Mouse (Mus musculus): ENCODE results near the gene Haus2. TPM values are rescaled to one million over a fixed set of nuclear protein-coding genes. Genes with fewer than 3 reads are reported as not detected.
"Not testable (repeated sequence)": the region's sequence is repeated elsewhere in the genome, so short reads cannot be mapped to it uniquely, and the experiment has no call there.

Gene Haus2
- polyA plus RNA-seq (2015; fragmentation: Nextera tagmentation; extraction: Ambion mirVana), result 17.6 and 20.5 TPM in 2 replicates

GRCm38 (mm10) chr2:120608830-120609723 lies at the start of gene Haus2, which contains the start of gene Lrrc57:
Gene Haus2 (plus strand): TSS chr2:120609383.
Gene Lrrc57 (minus strand): TSS chr2:120609520.
- under 1% methylated on average over 52 of the region's 52 CpGs for WGBS
- peak within 1 kb of the TSS; percentile 94 for H3K9ac ChIP-seq (ENCODE audit: low read length)

GRCm38 (mm10) chr2:120561524-120561923 lies 47.7 kb upstream of the Haus2 start:
- Histone ChIP-seq H3K9me3 (replicated peaks; ENCODE audit: control insufficient read depth, low read length) (no peaks in the 10 kb centered on the region), H3K4me2 (ENCODE audit: low read depth, low read length) (no peak overlapping the region), H3K27ac (ENCODE audit: low read length) (no peak overlapping the region), H3K4me1 (ENCODE audit: control insufficient read depth, insufficient read depth, low read length) (no peaks in the 10 kb centered on the region; the same call in 1 of the 2 replicates), H3K36me3 (ENCODE audit: control insufficient read depth, insufficient read depth, low read length) (no peaks in the 10 kb centered on the region), H3K9ac (ENCODE audit: low read length) (no peak overlapping the region), H3K4me3 (replicated peaks; ENCODE audit: low read length) (no peak overlapping the region), H3K27me3 (ENCODE audit: control insufficient read depth, insufficient read depth, low read length) (no peaks in the 10 kb centered on the region)
- no peak for ATAC-seq (ENCODE audit: insufficient read depth, low FRiP score)
- 78% methylated on average over 1 of the region's 1 CpGs for WGBS

More at GRCm38 (mm10) chr2:120608830-120609723, at the start of gene Haus2, which contains the start of gene Lrrc57:
- H3K4me1 ChIP-seq (ENCODE audit: control insufficient read depth, insufficient read depth, low read length), result peaks cover 7% of the 10 kb centered on the region
- ATAC-seq (ENCODE audit: insufficient read depth, low FRiP score), result peak; percentile 97
- peak within 1 kb of the TSS; percentile 94 for H3K27ac ChIP-seq (ENCODE audit: low read length)
- no peaks in the 10 kb centered on the region for H3K27me3 ChIP-seq (ENCODE audit: control insufficient read depth, insufficient read depth, low read length)
- peaks cover 6% of the 10 kb centered on the region; the same call in 1 of the 2 replicates for H3K36me3 ChIP-seq (ENCODE audit: control insufficient read depth, insufficient read depth, low read length)
- H3K9me3 ChIP-seq (replicated peaks; ENCODE audit: control insufficient read depth, low read length), result no peaks in the 10 kb centered on the region
- H3K4me2 ChIP-seq (ENCODE audit: low read depth, low read length), result peak within 1 kb of the TSS; percentile 93
- H3K4me3 ChIP-seq (replicated peaks; ENCODE audit: low read length), result peak within 1 kb of the TSS; percentile 95

GRCm38 (mm10) chr2:120562859-120563234 lies 46.3 kb upstream of the Haus2 start:
- no peaks in the 10 kb centered on the region for H3K9me3 ChIP-seq (replicated peaks; ENCODE audit: control insufficient read depth, low read length)
- ATAC-seq (ENCODE audit: insufficient read depth, low FRiP score), result no peak
- 18% methylated on average over 9 of the region's 9 CpGs for whole genome bisulfite sequencing
- H3K4me2 ChIP-seq (ENCODE audit: low read depth, low read length), result peak overlapping the region; percentile 72
- H3K9ac ChIP-seq (ENCODE audit: low read length), result peak overlapping the region; percentile 88
- no peaks in the 10 kb centered on the region for H3K36me3 ChIP-seq (ENCODE audit: control insufficient read depth, insufficient read depth, low read length)
- H3K4me1 ChIP-seq (ENCODE audit: control insufficient read depth, insufficient read depth, low read length), result no peaks in the 10 kb centered on the region; the same call in 1 of the 2 replicates
- H3K27me3 ChIP-seq (ENCODE audit: control insufficient read depth, insufficient read depth, low read length), result no peaks in the 10 kb centered on the region
- H3K4me3 ChIP-seq (replicated peaks; ENCODE audit: low read length), result peak overlapping the region; percentile 73
- no peak overlapping the region for H3K27ac ChIP-seq (ENCODE audit: low read length)

GRCm38 (mm10) chr2:120563235-120563990 lies 45.8 kb upstream of the Haus2 start, which contains the start of gene Zfp106:
Gene Zfp106 (minus strand): TSS chr2:120563843.
- under 1% methylated on average over 50 of the region's 50 CpGs for WGBS
- ATAC-seq (ENCODE audit: insufficient read depth, low FRiP score), result peak; percentile 80
- H3K4me2 ChIP-seq (ENCODE audit: low read depth, low read length), result peak within 1 kb of the TSS; percentile 72
- H3K4me1 ChIP-seq (ENCODE audit: control insufficient read depth, insufficient read depth, low read length), result peaks cover under 1% of the 10 kb centered on the region
- no peaks in the 10 kb centered on the region for H3K27me3 ChIP-seq (ENCODE audit: control insufficient read depth, insufficient read depth, low read length)
- peak within 1 kb of the TSS; percentile 65; the same call in 1 of the 2 replicates for H3K27ac ChIP-seq (ENCODE audit: low read length)
- H3K36me3 ChIP-seq (ENCODE audit: control insufficient read depth, insufficient read depth, low read length), result no peaks in the 10 kb centered on the region
- H3K9ac ChIP-seq (ENCODE audit: low read length), result peak within 1 kb of the TSS; percentile 88
- H3K4me3 ChIP-seq (replicated peaks; ENCODE audit: low read length), result peak within 1 kb of the TSS; percentile 73
- no peaks in the 10 kb centered on the region for H3K9me3 ChIP-seq (replicated peaks; ENCODE audit: control insufficient read depth, low read length)

GRCm38 (mm10) chr2:120564548-120565188 lies 44.5 kb upstream of the Haus2 start:
- H3K4me2 ChIP-seq (ENCODE audit: low read depth, low read length); H3K4me3 ChIP-seq (replicated peaks; ENCODE audit: low read length); H3K27ac ChIP-seq (ENCODE audit: low read length); H3K36me3 ChIP-seq (ENCODE audit: control insufficient read depth, insufficient read depth, low read length); ATAC-seq (ENCODE audit: insufficient read depth, low FRiP score); H3K4me1 ChIP-seq (ENCODE audit: control insufficient read depth, insufficient read depth, low read length); H3K9ac ChIP-seq (ENCODE audit: low read length); H3K27me3 ChIP-seq (ENCODE audit: control insufficient read depth, insufficient read depth, low read length); H3K9me3 ChIP-seq (replicated peaks; ENCODE audit: control insufficient read depth, low read length): not testable (repeated sequence)
- 86% methylated on average over 4 of the region's 4 CpGs for WGBS

- Histone ChIP-seq H3K4me1 (ENCODE audit: control insufficient read depth, insufficient read depth, low read length) (peaks cover 9% of the 10 kb centered on the region), H3K9ac (ENCODE audit: low read length) (no peak overlapping the region), H3K4me3 (replicated peaks; ENCODE audit: low read length) (no peak overlapping the region), H3K27ac (ENCODE audit: low read length) (no peak overlapping the region), H3K36me3 (ENCODE audit: control insufficient read depth, insufficient read depth, low read length) (no peaks in the 10 kb centered on the region), H3K27me3 (ENCODE audit: control insufficient read depth, insufficient read depth, low read length) (no peaks in the 10 kb centered on the region), H3K4me2 (ENCODE audit: low read depth, low read length) (no peak overlapping the region), H3K9me3 (replicated peaks; ENCODE audit: control insufficient read depth, low read length) (no peaks in the 10 kb centered on the region)
- 78% methylated on average over 2 of the region's 2 CpGs for WGBS
- ATAC-seq (ENCODE audit: insufficient read depth, low FRiP score), result no peak
Measured at GRCm38 (mm10) chr2:120565363-120565762, 43.8 kb upstream of the Haus2 start.

- under 1% methylated on average over 42 of the region's 42 CpGs for WGBS
- peak within 1 kb of the TSS; percentile 93 for H3K27ac ChIP-seq (ENCODE audit: low read length)
Measured at GRCm38 (mm10) chr2:120566886-120567797, 42.0 kb upstream of the Haus2 start, which contains the start of gene Snap23. Gene Snap23 (plus strand): TSS chr2:120567671.

GRCm38 (mm10) chr2:120567798-120568320 lies 41.3 kb upstream of the Haus2 start:
- Histone ChIP-seq H3K36me3 (ENCODE audit: control insufficient read depth, insufficient read depth, low read length) (no peaks in the 10 kb centered on the region), H3K4me1 (ENCODE audit: control insufficient read depth, insufficient read depth, low read length) (peaks cover 9% of the 10 kb centered on the region), H3K4me2 (ENCODE audit: low read depth, low read length) (peak overlapping the region; percentile 77), H3K27me3 (ENCODE audit: control insufficient read depth, insufficient read depth, low read length) (no peaks in the 10 kb centered on the region), H3K4me3 (replicated peaks; ENCODE audit: low read length) (peak overlapping the region; percentile 83), H3K27ac (ENCODE audit: low read length) (peak overlapping the region; percentile 93), H3K9ac (ENCODE audit: low read length) (peak overlapping the region; percentile 91), H3K9me3 (replicated peaks; ENCODE audit: control insufficient read depth, low read length) (no peaks in the 10 kb centered on the region)
- WGBS, result under 1% methylated on average over 22 of the region's 22 CpGs
- peak; percentile 57 for ATAC-seq (ENCODE audit: insufficient read depth, low FRiP score)

More at GRCm38 (mm10) chr2:120566886-120567797, 42.0 kb upstream of the Haus2 start, which contains the start of gene Snap23:
- peak; percentile 97 for ATAC-seq (ENCODE audit: insufficient read depth, low FRiP score)
- no peaks in the 10 kb centered on the region for H3K36me3 ChIP-seq (ENCODE audit: control insufficient read depth, insufficient read depth, low read length)
- peak within 1 kb of the TSS; percentile 77 for H3K4me2 ChIP-seq (ENCODE audit: low read depth, low read length)
- peak within 1 kb of the TSS; percentile 83 for H3K4me3 ChIP-seq (replicated peaks; ENCODE audit: low read length)
- no peaks in the 10 kb centered on the region for H3K9me3 ChIP-seq (replicated peaks; ENCODE audit: control insufficient read depth, low read length)
- peak within 1 kb of the TSS; percentile 91 for H3K9ac ChIP-seq (ENCODE audit: low read length)
- H3K4me1 ChIP-seq (ENCODE audit: control insufficient read depth, insufficient read depth, low read length), result peaks cover 9% of the 10 kb centered on the region
- no peaks in the 10 kb centered on the region for H3K27me3 ChIP-seq (ENCODE audit: control insufficient read depth, insufficient read depth, low read length)
